Mouse (Mus musculus) midbrain, embryonic 12.5 days (tissue): ENCODE results near the gene Ralgapa2. TPM values are rescaled to one million over a fixed set of nuclear protein-coding genes. Genes with fewer than 3 reads are reported as not detected.

Source experiments
- ATAC-seq: fragments of 200-750 bp; cut with Nextera tagmentation; 2 replicates; pipeline ENCODE4 v1.8.0; 2017; ENCODE audit warnings: low read depth, moderate TSS enrichment, moderate library complexity; ENCODE audit not compliant: low FRiP score
- H3K27ac ChIP-seq: fragments of 300-500 bp; sonication (generic); replicated peaks from 2 replicates; pipeline ENCODE4 v1.5.1; 2016; ENCODE audit warnings: mild to moderate bottlenecking
- H3K27me3 ChIP-seq: fragments of 300-500 bp; sonication (generic); 2 replicates; pipeline ENCODE4 v1.6.1; 2016; ENCODE audit warnings: mild to moderate bottlenecking
- H3K36me3 ChIP-seq: fragments of 300-500 bp; sonication (generic); 2 replicates; pipeline ENCODE4 v1.6.1; 2016
- H3K4me1 ChIP-seq: fragments of 300-500 bp; sonication (generic); 2 replicates; pipeline ENCODE4 v1.6.1; 2016
- H3K4me2 ChIP-seq: fragments of 300-500 bp; sonication (generic); replicated peaks from 2 replicates; pipeline ENCODE4 v1.6.1; 2016; ENCODE audit warnings: mild to moderate bottlenecking, moderate library complexity
- H3K4me3 ChIP-seq: fragments of 300-500 bp; sonication (generic); 2 replicates; pipeline ENCODE4 v1.5.1; 2016; ENCODE audit warnings: mild to moderate bottlenecking
- H3K9ac ChIP-seq: fragments of 300-500 bp; sonication (generic); replicated peaks from 2 replicates; pipeline ENCODE4 v1.6.1; 2016; ENCODE audit warnings: mild to moderate bottlenecking, moderate library complexity
- H3K9me3 ChIP-seq: fragments of 300-500 bp; sonication (generic); 2 replicates; pipeline ENCODE4 v1.6.1; 2016; ENCODE audit warnings: mild to moderate bottlenecking
- WGBS: fragments of 180-500 bp; shearing (Covaris S2); methylation state at CpG from one replicate; pipeline ENCODE4 v1.1.7; 2016; 5-methylcytosine and 5-hydroxymethylcytosine counted together
- polyA plus RNA-seq: library from polyadenylated mRNA; unstranded; fragments of >200 nt; fragmentation: Nextera tagmentation; extraction: Ambion mirVana; gene quantifications from 2 replicates; pipeline ENCODE4 v1.2.1, GENCODE M21; 2016

Ralgapa2 gene
- polyA plus RNA-seq, 1 experiment from 2014 or later: 14.2 TPM

GRCm38 (mm10) chr2:146331894-146332476 lies 180.2 kb downstream of the Ralgapa2 start:
- no peaks in the 10 kb centered on the region for H3K36me3 ChIP-seq
- H3K9me3 ChIP-seq: no peaks in the 10 kb centered on the region
- H3K27me3 ChIP-seq: no peaks in the 10 kb centered on the region
- H3K9ac ChIP-seq: no peak overlapping the region
- ATAC-seq: no peak
- no peak overlapping the region for H3K27ac ChIP-seq
- no peak overlapping the region for H3K4me3 ChIP-seq
- no peak overlapping the region for H3K4me2 ChIP-seq
- 78% methylated on average over 5 of the region's 5 CpGs for WGBS
- peaks cover 40% of the 10 kb centered on the region for H3K4me1 ChIP-seq

DNA sequence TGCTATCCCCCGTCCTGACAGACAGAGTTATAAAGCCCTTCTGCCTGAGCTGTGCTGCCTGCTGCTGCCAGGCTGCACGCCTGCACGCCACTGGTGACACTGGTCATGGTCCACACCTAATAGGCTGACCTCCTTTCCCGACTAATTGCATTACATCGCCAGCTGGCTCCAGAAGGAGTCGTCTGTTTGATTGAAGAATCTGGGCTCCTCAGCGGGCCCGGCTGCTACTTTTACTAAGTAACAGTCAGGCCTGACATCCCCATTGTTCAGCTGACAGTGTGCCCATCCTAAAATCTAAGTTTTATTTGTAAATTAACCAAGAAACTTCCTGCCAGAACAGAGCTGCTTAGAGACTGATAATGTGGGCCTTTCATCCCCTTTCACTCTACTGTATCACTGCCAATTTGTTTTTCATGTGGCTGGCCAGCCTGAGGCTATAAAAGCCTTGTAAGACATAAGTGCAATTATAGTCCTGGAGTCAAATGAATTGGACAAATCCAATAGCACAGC lies 181.3 kb downstream of the Ralgapa2 start:
- Histone ChIP-seq H3K27me3 (no peaks in the 10 kb centered on the region), H3K4me2 (no peak overlapping the region), H3K9ac (0 out of 2 replicates have a peak overlapping the region, but pooled peaks have one; percentile 11), H3K27ac (peak overlapping the region; percentile 77), H3K4me3 (no peak overlapping the region), H3K36me3 (no peaks in the 10 kb centered on the region), H3K9me3 (no peaks in the 10 kb centered on the region), H3K4me1 (peaks cover 38% of the 10 kb centered on the region)
- ATAC-seq: peak; percentile 95
- WGBS: 10% methylated on average over 8 of the region's 8 CpGs

DNA sequence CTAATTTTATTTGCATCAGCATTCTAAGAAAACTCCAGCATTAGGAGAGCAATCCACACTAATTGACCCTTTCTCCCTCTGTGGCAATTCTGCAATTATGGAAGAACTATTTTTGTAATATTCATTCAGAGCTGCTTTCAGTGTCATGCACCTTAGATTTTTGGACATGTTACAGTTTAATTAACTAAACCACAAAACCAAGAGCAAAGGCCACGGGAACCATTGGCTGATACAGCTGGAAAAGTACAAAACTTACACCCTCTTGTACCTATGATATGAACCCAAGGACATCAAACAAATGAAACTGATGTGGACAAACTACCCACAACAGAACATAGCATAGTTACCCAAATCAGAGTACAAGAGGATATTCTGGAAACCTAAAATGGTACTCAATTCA lies 182.0 kb downstream of the Ralgapa2 start:
- WGBS: 88% methylated on average over 1 of the region's 1 CpGs
- Histone ChIP-seq H3K27me3 (no peaks in the 10 kb centered on the region), H3K36me3 (no peaks in the 10 kb centered on the region), H3K9ac (no peak overlapping the region), H3K4me1 (peaks cover 42% of the 10 kb centered on the region), H3K27ac (no peak overlapping the region; the same call in 1 of the 2 replicates), H3K4me3 (no peak overlapping the region), H3K4me2 (no peak overlapping the region), H3K9me3 (no peaks in the 10 kb centered on the region)
- ATAC-seq: no peak

GRCm38 (mm10) chr2:146326654-146327053 lies 185.5 kb downstream of the Ralgapa2 start:
- WGBS: 28% methylated on average over 1 of the region's 1 CpGs
- no peak overlapping the region for H3K27ac ChIP-seq
- peaks cover 49% of the 10 kb centered on the region for H3K4me1 ChIP-seq
- no peaks in the 10 kb centered on the region for H3K36me3 ChIP-seq
- no peaks in the 10 kb centered on the region for H3K27me3 ChIP-seq
- no peak overlapping the region for H3K4me2 ChIP-seq
- no peaks in the 10 kb centered on the region for H3K9me3 ChIP-seq
- ATAC-seq: peak; percentile 35; the same call in 1 of the 2 replicates
- no peak overlapping the region for H3K9ac ChIP-seq
- H3K4me3 ChIP-seq: no peak overlapping the region

DNA sequence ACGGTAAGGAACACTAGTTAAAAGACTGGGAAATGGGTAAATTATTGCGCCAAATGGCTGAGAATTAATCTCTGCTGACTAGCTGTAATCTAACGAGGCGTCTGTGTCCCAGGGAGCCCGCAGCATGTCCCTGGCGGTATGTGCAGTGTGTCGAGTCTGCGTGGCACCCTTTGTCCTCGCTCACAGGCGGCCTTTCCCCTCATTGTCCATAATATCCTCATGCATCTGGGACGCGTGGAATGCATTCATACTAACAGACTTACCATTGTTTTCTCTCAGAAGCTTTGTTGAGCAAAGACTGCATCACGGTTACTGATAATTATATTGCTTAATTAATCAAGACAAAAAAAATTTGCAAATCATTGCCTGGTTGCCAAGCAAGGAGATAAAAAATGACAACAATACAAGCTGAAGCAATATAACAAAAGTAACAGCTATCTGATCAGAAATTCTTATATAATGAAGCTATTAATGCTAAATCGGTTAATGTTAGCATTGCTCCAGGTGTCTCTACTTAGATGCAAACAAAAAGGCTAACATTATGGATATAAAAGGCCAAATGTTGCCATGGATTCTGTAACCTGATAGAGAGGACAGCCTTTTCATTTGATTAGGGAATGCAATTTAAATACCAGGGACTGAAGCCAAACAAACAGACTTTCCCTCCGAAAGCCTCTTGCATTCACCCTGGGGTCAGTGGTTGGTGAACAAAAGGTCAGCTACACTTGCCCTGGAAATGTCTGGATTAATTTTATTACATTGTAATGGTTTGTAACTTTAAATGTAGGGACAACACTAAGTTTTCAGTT lies 187.0 kb downstream of the Ralgapa2 start:
- Histone ChIP-seq H3K27ac (peak overlapping the region; percentile 81), H3K27me3 (no peaks in the 10 kb centered on the region), H3K4me1 (peaks cover 35% of the 10 kb centered on the region), H3K9ac (no peak overlapping the region), H3K4me3 (no peak overlapping the region), H3K9me3 (no peaks in the 10 kb centered on the region), H3K36me3 (no peaks in the 10 kb centered on the region), H3K4me2 (peak overlapping the region; percentile 15)
- 11% methylated on average over 15 of the region's 15 CpGs for WGBS
- ATAC-seq: peak; percentile 91

DNA sequence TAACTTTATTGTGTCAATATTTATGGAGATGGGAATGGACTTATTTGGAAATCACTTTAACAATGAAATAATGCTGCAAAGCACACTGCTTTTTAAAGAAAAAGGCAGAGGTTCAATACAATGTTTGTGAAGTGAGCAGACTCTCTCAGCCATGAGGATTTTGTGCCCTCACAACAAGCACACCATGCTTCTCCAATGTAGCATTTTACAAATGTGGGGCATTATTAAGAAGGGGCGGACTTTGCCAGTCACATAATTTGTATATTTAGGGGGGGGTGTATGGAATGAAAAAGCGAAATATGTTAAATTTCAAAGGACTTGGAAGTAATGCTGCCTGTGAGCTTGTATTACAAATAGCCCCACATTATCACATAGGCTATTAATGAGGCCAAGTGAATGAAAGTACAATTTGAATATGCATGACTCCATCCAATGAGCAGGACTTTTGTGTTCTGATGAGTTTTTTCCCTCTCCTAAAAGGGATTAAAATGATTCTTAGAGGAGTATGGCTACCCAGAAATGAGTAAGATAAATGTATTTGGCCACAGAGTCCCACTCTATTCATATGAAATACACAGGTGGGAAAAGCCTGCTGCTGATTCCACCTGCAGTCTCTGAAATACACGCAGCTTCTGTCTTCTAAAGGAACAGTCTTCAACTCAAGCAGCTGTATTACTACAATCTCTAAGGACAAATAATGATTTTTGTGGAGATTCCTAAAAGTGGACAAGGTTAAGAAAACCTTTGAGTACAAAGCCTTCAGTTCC lies 187.8 kb downstream of the Ralgapa2 start:
- H3K9ac ChIP-seq: no peak overlapping the region
- peak overlapping the region; percentile 15 for H3K4me2 ChIP-seq
- peak; percentile 31; the same call in 1 of the 2 replicates for ATAC-seq
- WGBS: 51% methylated on average over 3 of the region's 3 CpGs
- peak overlapping the region; percentile 81 for H3K27ac ChIP-seq
- no peak overlapping the region for H3K4me3 ChIP-seq
- no peaks in the 10 kb centered on the region for H3K9me3 ChIP-seq
- H3K27me3 ChIP-seq: no peaks in the 10 kb centered on the region
- no peaks in the 10 kb centered on the region for H3K36me3 ChIP-seq
- H3K4me1 ChIP-seq: peaks cover 32% of the 10 kb centered on the region

DNA sequence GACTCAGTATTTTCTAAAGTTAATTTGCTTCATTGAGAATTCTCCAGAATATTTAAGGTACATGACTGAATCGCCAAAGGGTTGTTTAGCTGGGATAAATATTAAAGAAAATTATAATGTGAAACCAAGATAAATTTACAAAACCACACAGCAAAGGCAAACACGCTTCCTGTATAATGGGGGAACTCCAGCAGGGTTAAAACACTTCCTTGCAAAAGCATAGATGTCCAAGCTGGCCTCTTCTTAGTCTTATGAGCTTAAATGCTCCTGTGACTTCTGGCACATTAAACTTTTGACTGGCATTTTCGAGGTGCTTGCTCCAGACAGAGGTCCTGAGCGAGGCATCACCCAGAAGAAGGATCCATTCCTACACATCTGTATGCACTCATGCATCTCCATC lies 188.6 kb downstream of the Ralgapa2 start:
- Histone ChIP-seq H3K27me3 (no peaks in the 10 kb centered on the region), H3K4me2 (no peak overlapping the region), H3K4me1 (peaks cover 29% of the 10 kb centered on the region), H3K9me3 (no peaks in the 10 kb centered on the region), H3K36me3 (no peaks in the 10 kb centered on the region), H3K27ac (no peak overlapping the region), H3K9ac (no peak overlapping the region), H3K4me3 (no peak overlapping the region)
- 82% methylated on average over 4 of the region's 4 CpGs for WGBS
- ATAC-seq: no peak

DNA sequence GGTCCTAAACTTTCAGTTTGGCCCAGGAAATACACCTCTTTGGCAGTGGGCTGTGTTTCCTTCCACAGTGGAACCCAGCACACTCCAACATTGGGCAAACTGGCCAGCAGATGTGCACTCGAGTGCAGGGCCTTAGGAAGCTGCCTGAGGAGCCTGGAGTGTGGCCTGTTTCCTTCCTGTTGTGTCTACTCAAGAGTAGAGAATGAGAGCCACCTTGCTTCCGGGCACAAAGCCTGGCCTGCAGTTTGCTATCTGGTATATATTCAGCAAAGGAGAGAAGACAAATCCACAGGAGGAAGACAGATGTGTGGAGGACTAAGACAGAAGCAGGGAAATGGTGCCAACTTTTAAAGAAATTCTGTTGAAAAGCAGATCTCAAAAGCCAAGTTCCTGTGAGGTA lies 189.4 kb downstream of the Ralgapa2 start:
- Histone ChIP-seq H3K4me3 (no peak overlapping the region), H3K9ac (no peak overlapping the region), H3K27me3 (no peaks in the 10 kb centered on the region), H3K27ac (no peak overlapping the region), H3K9me3 (no peaks in the 10 kb centered on the region), H3K36me3 (no peaks in the 10 kb centered on the region), H3K4me1 (peaks cover 29% of the 10 kb centered on the region), H3K4me2 (no peak overlapping the region)
- 69% methylated on average over 2 of the region's 2 CpGs for WGBS
- ATAC-seq: no peak

DNA sequence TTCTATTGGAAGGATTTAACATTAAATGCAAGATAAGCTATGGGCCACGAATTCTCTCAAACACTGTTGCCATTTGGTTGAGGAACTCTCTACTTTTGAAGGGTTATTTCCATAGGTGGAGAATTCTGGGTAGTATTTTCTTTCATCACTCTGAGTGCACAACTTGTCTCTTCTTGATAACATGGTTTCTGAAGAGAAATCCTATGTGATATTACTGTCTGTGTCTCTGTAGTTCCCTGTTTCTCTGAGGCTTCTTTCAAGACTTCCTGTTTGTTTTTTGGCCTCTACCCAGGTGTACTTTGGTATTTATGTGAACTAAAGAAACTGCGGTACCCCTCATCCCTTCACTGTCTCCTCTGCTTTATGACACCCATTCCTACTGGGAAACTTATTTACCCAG lies 190.1 kb downstream of the Ralgapa2 start:
- peaks cover 25% of the 10 kb centered on the region for H3K4me1 ChIP-seq
- no peak overlapping the region for H3K4me2 ChIP-seq
- no peaks in the 10 kb centered on the region for H3K36me3 ChIP-seq
- no peak for ATAC-seq
- no peaks in the 10 kb centered on the region for H3K27me3 ChIP-seq
- H3K9ac ChIP-seq: no peak overlapping the region
- H3K4me3 ChIP-seq: no peak overlapping the region
- H3K9me3 ChIP-seq: no peaks in the 10 kb centered on the region
- no peak overlapping the region for H3K27ac ChIP-seq
- 86% methylated on average over 2 of the region's 2 CpGs for WGBS

DNA sequence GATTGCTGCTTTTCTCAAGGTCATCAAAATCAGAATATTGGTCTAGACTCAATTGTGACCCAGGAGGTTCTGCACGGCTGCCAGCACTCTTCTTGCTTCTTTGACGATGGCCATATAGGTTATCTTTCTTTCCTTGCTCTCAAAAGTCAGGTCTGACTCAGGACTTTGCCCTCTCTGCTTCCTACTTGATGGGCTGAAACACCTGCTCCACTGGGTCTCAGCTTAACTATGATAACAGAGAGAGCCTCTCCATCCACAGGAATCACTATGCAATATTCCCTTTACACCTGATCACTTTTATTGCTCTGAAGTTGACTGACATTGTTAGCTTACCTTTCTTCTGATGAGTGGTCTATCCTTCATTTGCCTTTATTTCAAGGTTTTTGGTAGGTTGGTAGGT lies 191.5 kb downstream of the Ralgapa2 start:
- Histone ChIP-seq H3K4me2 (no peak overlapping the region), H3K9me3 (no peaks in the 10 kb centered on the region), H3K4me1 (peaks cover 20% of the 10 kb centered on the region), H3K27me3 (no peaks in the 10 kb centered on the region), H3K4me3 (no peak overlapping the region), H3K36me3 (no peaks in the 10 kb centered on the region), H3K9ac (no peak overlapping the region), H3K27ac (no peak overlapping the region)
- no peak for ATAC-seq
- 96% methylated on average over 2 of the region's 2 CpGs for WGBS

GRCm38 (mm10) chr2:146314751-146315150 lies 197.4 kb downstream of the Ralgapa2 start:
- H3K4me1 ChIP-seq: peaks cover 14% of the 10 kb centered on the region; the same call in 1 of the 2 replicates
- no peak for ATAC-seq
- no peak overlapping the region for H3K4me3 ChIP-seq
- 0 out of 2 replicates have a peak overlapping the region, but pooled peaks have one; percentile 3 for H3K27ac ChIP-seq
- H3K36me3 ChIP-seq: no peaks in the 10 kb centered on the region
- H3K4me2 ChIP-seq: no peak overlapping the region
- WGBS: 88% methylated on average over 5 of the region's 5 CpGs
- no peaks in the 10 kb centered on the region for H3K9me3 ChIP-seq
- H3K27me3 ChIP-seq: no peaks in the 10 kb centered on the region
- no peak overlapping the region for H3K9ac ChIP-seq

DNA sequence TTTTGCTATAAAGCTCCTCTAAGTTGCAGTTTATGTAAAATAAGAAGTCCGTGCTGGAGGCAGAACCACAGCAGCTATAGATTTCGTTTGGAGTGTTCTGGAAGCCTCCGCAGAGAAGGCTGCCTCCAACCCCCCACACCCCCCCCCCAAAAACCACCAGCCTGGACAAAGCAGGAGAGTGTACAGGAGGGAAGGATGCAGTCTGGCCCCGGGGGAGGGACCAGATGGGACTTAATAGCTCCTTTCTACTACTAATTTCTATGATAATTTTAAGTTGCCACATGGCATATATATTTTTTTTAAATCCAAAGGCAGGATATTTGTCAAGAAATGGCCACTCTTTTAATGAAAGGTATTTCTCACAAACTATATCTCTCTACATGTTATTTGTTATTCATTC lies 198.3 kb downstream of the Ralgapa2 start:
- Histone ChIP-seq H3K4me1 (peaks cover 14% of the 10 kb centered on the region; the same call in 1 of the 2 replicates), H3K4me3 (no peak overlapping the region), H3K27ac (no peak overlapping the region), H3K9ac (no peak overlapping the region), H3K9me3 (no peaks in the 10 kb centered on the region), H3K36me3 (no peaks in the 10 kb centered on the region), H3K27me3 (no peaks in the 10 kb centered on the region), H3K4me2 (no peak overlapping the region)
- no peak for ATAC-seq
- 61% methylated on average over 4 of the region's 4 CpGs for WGBS
